Mouse (Mus musculus) right cerebral cortex, adult 18-20 months (tissue): ENCODE data around the gene Zfp821.
"Not testable (repeated sequence)": the region's sequence is repeated elsewhere in the genome, so short reads cannot be mapped to it uniquely, and the experiment has no call there.

Experiments
- DNase-seq: peaks from one replicate; pipeline ENCODE4 v3.0.0; 2022; ENCODE audit warnings: mixed read lengths

Zfp821 gene

GRCm38 (mm10) chr8:109725106-109725505 is 19.8 kb downstream of the Zfp821 start:
- no peak for DNase-seq

- DNase-seq, result no peak
These were observed 25.7 kb downstream of the Zfp821 start for GRCm38 (mm10) chr8:109731012-109731411.

GRCm38 (mm10) chr8:109734018-109734417 is 28.7 kb downstream of the Zfp821 start:
- DNase-seq, result no peak

GRCm38 (mm10) chr8:109736819-109737218 is 31.5 kb downstream of the Zfp821 start:
- no peak for DNase-seq

GRCm38 (mm10) chr8:109737237-109738048 is 32.1 kb downstream of the Zfp821 start, which contains the start of gene Atxn1l:
Atxn1l (minus strand) TSS chr8:109737739.
- peak; percentile 81 for DNase-seq

- DNase-seq, result no peak
These were observed 32.7 kb downstream of the Zfp821 start for GRCm38 (mm10) chr8:109738049-109738380.

- no peak for DNase-seq
These were observed 42.3 kb downstream of the Zfp821 start for GRCm38 (mm10) chr8:109747468-109748199.

- no peak for DNase-seq
These were observed 44.9 kb downstream of the Zfp821 start for GRCm38 (mm10) chr8:109750274-109750673.

- DNase-seq, result peak; percentile 51
These were observed 45.4 kb downstream of the Zfp821 start for GRCm38 (mm10) chr8:109750699-109751098.

- no peak for DNase-seq
These were observed 46.6 kb downstream of the Zfp821 start for GRCm38 (mm10) chr8:109751731-109752485.

GRCm38 (mm10) chr8:109754696-109755095 is 49.4 kb downstream of the Zfp821 start:
- no peak for DNase-seq

GRCm38 (mm10) chr8:109755554-109755953 is 50.2 kb downstream of the Zfp821 start:
- DNase-seq, result not testable (repeated sequence)

GRCm38 (mm10) chr8:109756849-109757248 is 51.5 kb downstream of the Zfp821 start:
- DNase-seq, result no peak

- no peak for DNase-seq
These were observed 54.1 kb downstream of the Zfp821 start for GRCm38 (mm10) chr8:109759426-109759825.

GRCm38 (mm10) chr8:109760221-109760620 is 54.9 kb downstream of the Zfp821 start:
- no peak for DNase-seq

GRCm38 (mm10) chr8:109764031-109764430 is 58.7 kb downstream of the Zfp821 start:
- no peak for DNase-seq

GRCm38 (mm10) chr8:109766081-109766480 is 60.7 kb downstream of the Zfp821 start:
- DNase-seq, result no peak

- no peak for DNase-seq
These were observed 67.8 kb downstream of the Zfp821 start for GRCm38 (mm10) chr8:109773154-109773553.
